Mouse (Mus musculus) megakaryocyte, embryonic 14.5 days (primary cell): ENCODE results near the gene Treml2.

Source experiments
- FLI1 ChIP-seq: IDR thresholded peaks from 2 replicates; pipeline ENCODE4 v1.6.1; 2012; ENCODE audit warnings: low read length, inconsistent platforms, mixed read lengths
- GATA1 ChIP-seq: IDR thresholded peaks from 3 replicates; pipeline ENCODE4 v1.6.1; 2012; ENCODE audit warnings: mixed read lengths, low read length, inconsistent platforms, borderline replicate concordance

- TF ChIP-seq GATA1 (no peak), FLI1 (no peak)
Observed at GRCm38 (mm10) chr17:48346231-48346630, 46.9 kb downstream of the Treml2 start, which contains the start of gene Trem2.
